Mouse (Mus musculus): ENCODE measurements around the gene Casp7. TPM values are rescaled to one million over a fixed set of nuclear protein-coding genes. Genes with fewer than 3 reads are reported as not detected.

The Casp7 gene
- polyA plus RNA-seq, 1 experiment from 2014 or later: 17.2 TPM

GRCm38 (mm10) chr19:56378007-56378406 is 18.9 kb upstream of the Casp7 start:
- 87% methylated on average over 5 of the region's 5 CpGs for WGBS
- Histone ChIP-seq H3K9me3 (ENCODE audit: control insufficient read depth, low read length) (no peaks in the 10 kb centered on the region), H3K4me3 (replicated peaks; ENCODE audit: low read depth, low read length) (no peak overlapping the region), H3K36me3 (ENCODE audit: control insufficient read depth, insufficient read depth, low read length) (no peaks in the 10 kb centered on the region), H3K9ac (replicated peaks; ENCODE audit: low read length) (no peak overlapping the region), H3K27ac (replicated peaks; ENCODE audit: low read depth, low read length) (no peak overlapping the region), H3K27me3 (ENCODE audit: control insufficient read depth, insufficient read depth, low read length) (no peaks in the 10 kb centered on the region), H3K4me1 (ENCODE audit: control insufficient read depth, insufficient read depth, low read length) (no peaks in the 10 kb centered on the region), H3K4me2 (ENCODE audit: low read length) (no peak overlapping the region)
- DNase-seq (no peak), ATAC-seq (ENCODE audit: low FRiP score, low TSS enrichment) (no peak)

GRCm38 (mm10) chr19:56378554-56379172 is 18.3 kb upstream of the Casp7 start:
- H3K4me3 ChIP-seq (replicated peaks; ENCODE audit: low read depth, low read length): no peak overlapping the region
- no peaks in the 10 kb centered on the region for H3K9me3 ChIP-seq (ENCODE audit: control insufficient read depth, low read length)
- H3K4me1 ChIP-seq (ENCODE audit: control insufficient read depth, insufficient read depth, low read length): no peaks in the 10 kb centered on the region
- 84% methylated on average over 13 of the region's 13 CpGs for WGBS
- H3K9ac ChIP-seq (replicated peaks; ENCODE audit: low read length): no peak overlapping the region
- H3K27ac ChIP-seq (replicated peaks; ENCODE audit: low read depth, low read length): no peak overlapping the region
- ATAC-seq (ENCODE audit: low FRiP score, low TSS enrichment) (no peak), DNase-seq (no peak)
- no peak overlapping the region for H3K4me2 ChIP-seq (ENCODE audit: low read length)
- no peaks in the 10 kb centered on the region for H3K36me3 ChIP-seq (ENCODE audit: control insufficient read depth, insufficient read depth, low read length)
- no peaks in the 10 kb centered on the region for H3K27me3 ChIP-seq (ENCODE audit: control insufficient read depth, insufficient read depth, low read length)

- WGBS: 86% methylated on average over 7 of the region's 7 CpGs
- H3K27ac ChIP-seq (replicated peaks; ENCODE audit: low read depth, low read length): no peak overlapping the region
- H3K36me3 ChIP-seq (ENCODE audit: control insufficient read depth, insufficient read depth, low read length): no peaks in the 10 kb centered on the region
- no peaks in the 10 kb centered on the region for H3K27me3 ChIP-seq (ENCODE audit: control insufficient read depth, insufficient read depth, low read length)
- H3K4me2 ChIP-seq (ENCODE audit: low read length): no peak overlapping the region
- H3K4me3 ChIP-seq (replicated peaks; ENCODE audit: low read depth, low read length): no peak overlapping the region
- ATAC-seq (ENCODE audit: low FRiP score, low TSS enrichment) (no peak), DNase-seq (no peak)
- H3K9me3 ChIP-seq (ENCODE audit: control insufficient read depth, low read length): no peaks in the 10 kb centered on the region
- no peaks in the 10 kb centered on the region for H3K4me1 ChIP-seq (ENCODE audit: control insufficient read depth, insufficient read depth, low read length)
- H3K9ac ChIP-seq (replicated peaks; ENCODE audit: low read length): no peak overlapping the region
These were observed 16.6 kb upstream of the Casp7 start for GRCm38 (mm10) chr19:56380341-56380740.

- Histone ChIP-seq H3K4me1 (ENCODE audit: control insufficient read depth, insufficient read depth, low read length) (no peaks in the 10 kb centered on the region), H3K9me3 (ENCODE audit: control insufficient read depth, low read length) (no peaks in the 10 kb centered on the region), H3K36me3 (ENCODE audit: control insufficient read depth, insufficient read depth, low read length) (no peaks in the 10 kb centered on the region), H3K9ac (replicated peaks; ENCODE audit: low read length) (no peak overlapping the region), H3K4me3 (replicated peaks; ENCODE audit: low read depth, low read length) (no peak overlapping the region), H3K4me2 (ENCODE audit: low read length) (no peak overlapping the region), H3K27me3 (ENCODE audit: control insufficient read depth, insufficient read depth, low read length) (no peaks in the 10 kb centered on the region), H3K27ac (replicated peaks; ENCODE audit: low read depth, low read length) (no peak overlapping the region)
- WGBS: 93% methylated on average over 10 of the region's 10 CpGs
- DNase-seq (no peak), ATAC-seq (ENCODE audit: low FRiP score, low TSS enrichment) (no peak)
These were observed 15.5 kb upstream of the Casp7 start for GRCm38 (mm10) chr19:56381407-56381806.

- no peak overlapping the region for H3K4me3 ChIP-seq (replicated peaks; ENCODE audit: low read depth, low read length)
These were observed 11.4 kb upstream of the Casp7 start for GRCm38 (mm10) chr19:56385546-56385945.

GRCm38 (mm10) chr19:56386095-56386494 is 10.8 kb upstream of the Casp7 start:
- no peaks in the 10 kb centered on the region for H3K36me3 ChIP-seq (ENCODE audit: control insufficient read depth, insufficient read depth, low read length)
- 90% methylated on average over 10 of the region's 10 CpGs for WGBS
- DNase-seq: no peak
- H3K4me2 ChIP-seq (ENCODE audit: low read length): no peak overlapping the region
- H3K27me3 ChIP-seq (ENCODE audit: control insufficient read depth, insufficient read depth, low read length): no peaks in the 10 kb centered on the region
- H3K4me3 ChIP-seq (replicated peaks; ENCODE audit: low read depth, low read length): no peak overlapping the region
- no peak for ATAC-seq (ENCODE audit: low FRiP score, low TSS enrichment)
- no peaks in the 10 kb centered on the region for H3K9me3 ChIP-seq (ENCODE audit: control insufficient read depth, low read length)
- no peak overlapping the region for H3K27ac ChIP-seq (replicated peaks; ENCODE audit: low read depth, low read length)
- H3K4me1 ChIP-seq (ENCODE audit: control insufficient read depth, insufficient read depth, low read length): no peaks in the 10 kb centered on the region
- no peak overlapping the region for H3K9ac ChIP-seq (replicated peaks; ENCODE audit: low read length)

More at GRCm38 (mm10) chr19:56385546-56385945, 11.4 kb upstream of the Casp7 start:
- no peak for DNase-seq
- H3K27ac ChIP-seq (replicated peaks; ENCODE audit: low read depth, low read length): no peak overlapping the region
- H3K36me3 ChIP-seq (ENCODE audit: control insufficient read depth, insufficient read depth, low read length): no peaks in the 10 kb centered on the region
- H3K4me2 ChIP-seq (ENCODE audit: low read length): no peak overlapping the region
- H3K27me3 ChIP-seq (ENCODE audit: control insufficient read depth, insufficient read depth, low read length): no peaks in the 10 kb centered on the region
- no peaks in the 10 kb centered on the region for H3K9me3 ChIP-seq (ENCODE audit: control insufficient read depth, low read length)
- H3K9ac ChIP-seq (replicated peaks; ENCODE audit: low read length): no peak overlapping the region
- no peaks in the 10 kb centered on the region for H3K4me1 ChIP-seq (ENCODE audit: control insufficient read depth, insufficient read depth, low read length)
- ATAC-seq (ENCODE audit: low FRiP score, low TSS enrichment): no peak
- WGBS: 91% methylated on average over 5 of the region's 5 CpGs

GRCm38 (mm10) chr19:56387726-56388302 is 9.1 kb upstream of the Casp7 start:
- Histone ChIP-seq H3K36me3 (ENCODE audit: control insufficient read depth, insufficient read depth, low read length) (no peaks in the 10 kb centered on the region), H3K4me2 (ENCODE audit: low read length) (no peak overlapping the region), H3K27me3 (ENCODE audit: control insufficient read depth, insufficient read depth, low read length) (no peaks in the 10 kb centered on the region), H3K9ac (replicated peaks; ENCODE audit: low read length) (no peak overlapping the region), H3K27ac (replicated peaks; ENCODE audit: low read depth, low read length) (no peak overlapping the region), H3K4me1 (ENCODE audit: control insufficient read depth, insufficient read depth, low read length) (no peaks in the 10 kb centered on the region), H3K9me3 (ENCODE audit: control insufficient read depth, low read length) (no peaks in the 10 kb centered on the region), H3K4me3 (replicated peaks; ENCODE audit: low read depth, low read length) (no peak overlapping the region)
- 88% methylated on average over 4 of the region's 4 CpGs for WGBS
- ATAC-seq (ENCODE audit: low FRiP score, low TSS enrichment): no peak
- DNase-seq: no peak

GRCm38 (mm10) chr19:56389176-56389575 is 7.8 kb upstream of the Casp7 start:
- ATAC-seq (ENCODE audit: low FRiP score, low TSS enrichment) (no peak), DNase-seq (no peak)
- no peaks in the 10 kb centered on the region for H3K4me1 ChIP-seq (ENCODE audit: control insufficient read depth, insufficient read depth, low read length)
- H3K36me3 ChIP-seq (ENCODE audit: control insufficient read depth, insufficient read depth, low read length): no peaks in the 10 kb centered on the region
- no peak overlapping the region for H3K9ac ChIP-seq (replicated peaks; ENCODE audit: low read length)
- no peak overlapping the region for H3K4me3 ChIP-seq (replicated peaks; ENCODE audit: low read depth, low read length)
- H3K4me2 ChIP-seq (ENCODE audit: low read length): no peak overlapping the region
- H3K9me3 ChIP-seq (ENCODE audit: control insufficient read depth, low read length): no peaks in the 10 kb centered on the region
- H3K27me3 ChIP-seq (ENCODE audit: control insufficient read depth, insufficient read depth, low read length): no peaks in the 10 kb centered on the region
- 94% methylated on average over 11 of the region's 11 CpGs for WGBS
- no peak overlapping the region for H3K27ac ChIP-seq (replicated peaks; ENCODE audit: low read depth, low read length)

GRCm38 (mm10) chr19:56389879-56390278 is 7.0 kb upstream of the Casp7 start, which contains the start of gene Nrap:
TSS of gene Nrap (minus strand) at chr19:56390037.
- no peak within 1 kb of the TSS for H3K9ac ChIP-seq (replicated peaks; ENCODE audit: low read length)
- ATAC-seq (ENCODE audit: low FRiP score, low TSS enrichment): no peak

More at GRCm38 (mm10) chr19:56389879-56390278, 7.0 kb upstream of the Casp7 start, which contains the start of gene Nrap:
- Histone ChIP-seq H3K4me2 (ENCODE audit: low read length) (no peak within 1 kb of the TSS), H3K27me3 (ENCODE audit: control insufficient read depth, insufficient read depth, low read length) (no peaks in the 10 kb centered on the region; the same call in 1 of the 2 replicates), H3K9me3 (ENCODE audit: control insufficient read depth, low read length) (no peaks in the 10 kb centered on the region), H3K36me3 (ENCODE audit: control insufficient read depth, insufficient read depth, low read length) (no peaks in the 10 kb centered on the region), H3K4me1 (ENCODE audit: control insufficient read depth, insufficient read depth, low read length) (no peaks in the 10 kb centered on the region), H3K4me3 (replicated peaks; ENCODE audit: low read depth, low read length) (no peak within 1 kb of the TSS), H3K27ac (replicated peaks; ENCODE audit: low read depth, low read length) (no peak within 1 kb of the TSS)
- DNase-seq: no peak
- 93% methylated on average over 11 of the region's 11 CpGs for WGBS
